Mouse (Mus musculus): ENCODE measurements at regions not wholly inside any gene's neighbourhood (a gene's known extent, or its start where the extent isn't known, plus 50 kb on each side); places are given as distances from the start of the nearest gene placed in this dataset.

DNA sequence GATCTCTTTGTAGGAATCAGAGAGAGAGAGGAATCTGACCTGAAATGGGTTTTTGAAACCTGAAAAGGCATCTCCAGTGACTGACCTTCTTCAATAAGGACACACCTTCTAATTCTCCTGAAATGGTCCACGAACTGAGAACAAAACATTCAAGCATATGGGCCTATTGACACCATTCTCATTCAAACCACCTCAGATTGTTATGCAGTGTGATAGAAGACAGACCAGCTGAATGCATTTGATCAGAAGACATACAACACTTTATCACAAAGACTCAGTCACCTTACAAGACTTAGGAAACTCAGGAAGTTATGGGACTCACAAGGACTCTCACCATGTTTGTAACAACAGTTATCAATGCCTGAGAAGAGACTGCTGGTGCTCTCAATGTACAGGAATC is 256.7 kb downstream of the Rpl10l start:
- TF ChIP-seq CTCF (IDR thresholded peaks at IDR 0.05; ENCODE audit: low read depth) (no peak), EP300 (IDR thresholded peaks at IDR 0.05; ENCODE audit: low read depth) (no peak)

Data from liver, embryonic 14.5 days (tissue).